Mouse (Mus musculus) testis, adult 2 months (tissue): ENCODE measurements around the gene Maats1. TPM values are rescaled to one million over a fixed set of nuclear protein-coding genes. Genes with fewer than 3 reads are reported as not detected.
"Not testable (repeated sequence)": the region's sequence is repeated elsewhere in the genome, so short reads cannot be mapped to it uniquely, and the experiment has no call there.

Experiments used
- H3K27ac ChIP-seq: fragments of 200-500 bp; 2 replicates; pipeline ENCODE4 v1.5.1; 2012; ENCODE audit warnings: low read depth, low read length; ENCODE audit not compliant: control insufficient read depth, insufficient read depth
- H3K27me3 ChIP-seq: fragments of 200-500 bp; 2 replicates; pipeline ENCODE4 v1.6.1; 2012; ENCODE audit warnings: mild to moderate bottlenecking, low read length, moderate library complexity; ENCODE audit not compliant: control insufficient read depth, insufficient read depth
- H3K36me3 ChIP-seq: fragments of 200-500 bp; 2 replicates; pipeline ENCODE4 v1.6.1; 2012; ENCODE audit warnings: mild to moderate bottlenecking, low read length; ENCODE audit not compliant: control insufficient read depth, insufficient read depth
- H3K4me1 ChIP-seq: fragments of 200-500 bp; 2 replicates; pipeline ENCODE4 v1.6.1; 2012; ENCODE audit warnings: low read length; ENCODE audit not compliant: control insufficient read depth, insufficient read depth
- H3K4me3 ChIP-seq: fragments of 200-500 bp; 2 replicates; pipeline ENCODE4 v1.5.1; 2012; ENCODE audit warnings: low read depth, mild to moderate bottlenecking, low read length, moderate library complexity, mixed read lengths; ENCODE audit not compliant: control insufficient read depth
- CTCF ChIP-seq: fragments of 200-500 bp; IDR thresholded peaks from 2 replicates; pipeline ENCODE4 v1.5.1; 2012; ENCODE audit warnings: low read depth, mild to moderate bottlenecking, inconsistent platforms, low read length, moderate library complexity; ENCODE audit not compliant: control insufficient read depth, insufficient read depth, insufficient replicate concordance
- POLR2A ChIP-seq: fragments of 200-500 bp; IDR thresholded peaks from 2 replicates; pipeline ENCODE4 v1.6.1; 2012; ENCODE audit warnings: low read depth, mild to moderate bottlenecking, inconsistent platforms, low read length, moderate library complexity; ENCODE audit not compliant: control insufficient read depth
- polyA plus RNA-seq: library from polyadenylated mRNA; depleted of rRNA; stranded (reverse); fragments of >200 nt; gene quantifications from 2 replicates; pipeline ENCODE4 v1.2.3, GENCODE M21; 2012

Maats1 gene
- polyA plus RNA-seq, 1 experiment = 23.4 TPM

- TF ChIP-seq CTCF (no peak), POLR2A (no peak)
Observed at GRCm38 (mm10) chr16:38347588-38347987, 5.6 kb upstream of the Maats1 start.

DNA sequence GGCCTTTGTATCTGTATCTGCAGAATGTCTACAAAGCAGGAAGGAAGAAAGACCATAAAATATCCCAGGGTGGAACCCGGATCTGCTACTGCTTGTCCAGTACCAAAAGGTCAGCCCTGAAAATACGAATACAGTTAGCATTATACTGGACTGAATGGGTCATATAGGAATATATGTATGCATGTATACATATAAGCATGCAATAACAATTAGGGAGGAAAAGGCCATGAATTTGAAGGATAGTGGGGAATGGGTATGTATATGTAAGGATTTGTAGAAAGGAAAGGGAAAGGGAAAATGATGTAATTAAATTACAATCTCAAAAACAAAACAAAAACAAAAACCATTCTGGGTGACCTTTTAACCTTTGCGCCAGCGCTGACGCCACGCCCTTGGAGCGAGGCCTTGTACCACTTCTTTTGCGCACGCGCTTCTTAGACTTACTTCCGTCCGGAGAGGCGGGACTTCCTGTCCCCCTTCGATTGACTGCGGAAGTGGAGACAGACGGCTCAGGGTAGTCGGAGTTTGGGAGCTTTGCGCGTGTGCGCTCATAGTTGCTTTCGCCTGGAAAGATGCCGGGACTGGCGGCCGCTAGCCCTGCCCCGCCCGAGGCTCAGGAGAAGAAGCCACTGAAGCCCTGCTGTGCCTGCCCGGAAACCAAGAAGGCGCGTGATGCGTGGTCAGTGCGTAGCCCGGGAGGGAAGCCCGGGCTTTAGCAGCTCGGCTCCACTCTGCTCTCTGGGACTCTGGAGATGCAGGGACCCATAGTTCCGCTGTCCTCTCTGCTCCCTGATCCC, 4.8 kb upstream of the Maats1 start, which contains the start of the genes Cox17 and Gm21987:
Cox17 (plus strand) TSS at position 463 of the 797 bp plus-strand sequence.
Gm21987 (plus strand) TSS at position 512 of the 797 bp plus-strand sequence.
- H3K4me1 ChIP-seq = peaks cover 6% of the 10 kb centered on the region
- H3K36me3 ChIP-seq = no peaks in the 10 kb centered on the region; the same call in 1 of the 2 replicates
- peak within 1 kb of the TSS; percentile 86 for H3K27ac ChIP-seq
- H3K27me3 ChIP-seq = no peaks in the 10 kb centered on the region
- H3K4me3 ChIP-seq = peak within 1 kb of the TSS; percentile 96
- no peak for TF ChIP-seq CTCF
- TF ChIP-seq POLR2A = peak; percentile 85

More at GRCm38 (mm10) chr16:38347588-38347987, 5.6 kb upstream of the Maats1 start:
- peaks cover 3% of the 10 kb centered on the region; the same call in 1 of the 2 replicates for H3K4me1 ChIP-seq
- no peak overlapping the region for H3K27ac ChIP-seq
- H3K27me3 ChIP-seq = no peaks in the 10 kb centered on the region
- no peaks in the 10 kb centered on the region; the same call in 1 of the 2 replicates for H3K36me3 ChIP-seq
- no peak overlapping the region for H3K4me3 ChIP-seq

DNA sequence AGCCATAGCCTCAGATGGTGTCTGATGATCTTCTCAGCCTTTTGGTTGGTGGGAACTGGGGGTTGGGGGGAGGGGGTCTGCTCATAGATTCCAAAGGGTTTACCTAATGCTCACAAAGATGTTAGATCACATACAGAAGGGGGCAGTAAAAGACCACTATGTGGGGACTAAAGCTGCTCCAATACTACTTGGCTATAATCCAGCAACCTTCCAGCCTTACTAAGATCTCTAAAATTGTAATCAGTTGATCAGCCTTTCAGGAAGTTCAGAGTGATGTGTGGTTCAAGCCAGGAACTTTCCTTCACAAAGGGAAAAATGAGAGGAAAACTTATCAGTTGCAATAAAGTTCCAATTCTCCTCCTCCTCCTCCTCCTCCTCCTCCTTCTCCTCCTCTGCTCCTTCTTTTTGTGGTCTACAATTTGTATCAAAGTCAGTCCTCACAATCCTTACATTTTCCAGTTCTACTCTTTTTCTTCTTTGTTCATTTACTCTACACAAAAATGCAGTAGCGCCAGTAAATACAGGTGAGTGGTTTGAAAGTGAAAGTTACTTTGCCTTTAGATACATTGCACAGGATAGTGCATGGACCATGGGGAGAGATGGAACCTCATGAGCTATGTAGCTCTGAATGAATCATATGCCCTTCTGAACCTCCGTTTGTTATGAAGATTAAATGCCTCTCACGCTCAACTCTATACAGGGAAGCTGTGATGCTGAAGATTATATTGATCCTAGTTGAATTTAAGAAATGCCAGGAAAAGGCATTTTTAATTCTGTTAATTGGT, 3.2 kb upstream of the Maats1 start:
- Histone ChIP-seq H3K36me3 (no peaks in the 10 kb centered on the region; the same call in 1 of the 2 replicates), H3K27ac (no peak overlapping the region), H3K27me3 (no peaks in the 10 kb centered on the region), H3K4me3 (no peak overlapping the region), H3K4me1 (peaks cover 10% of the 10 kb centered on the region)
- no peak for TF ChIP-seq CTCF
- no peak for TF ChIP-seq POLR2A

GRCm38 (mm10) chr16:38338077-38338476, 3.9 kb downstream of the Maats1 start:
- H3K36me3 ChIP-seq, H3K27me3 ChIP-seq, H3K27ac ChIP-seq, H3K4me1 ChIP-seq, H3K4me3 ChIP-seq: not testable (repeated sequence)

GRCm38 (mm10) chr16:38334431-38334830, 7.5 kb downstream of the Maats1 start:
- Histone ChIP-seq H3K36me3 (no peaks in the 10 kb centered on the region), H3K27ac (no peak overlapping the region), H3K4me3 (no peak overlapping the region), H3K27me3 (no peaks in the 10 kb centered on the region), H3K4me1 (no peaks in the 10 kb centered on the region)
- TF ChIP-seq POLR2A (no peak), CTCF (no peak)

- H3K27me3 ChIP-seq = no peaks in the 10 kb centered on the region
- H3K4me1 ChIP-seq = peaks cover under 1% of the 10 kb centered on the region; the same call in 1 of the 2 replicates
- TF ChIP-seq POLR2A (no peak), CTCF (peak; percentile 56; the same call in 1 of the 2 replicates)
- H3K4me3 ChIP-seq = no peak overlapping the region
- H3K27ac ChIP-seq = no peak overlapping the region
- no peaks in the 10 kb centered on the region for H3K36me3 ChIP-seq
Observed at GRCm38 (mm10) chr16:38329340-38329739, 12.6 kb downstream of the Maats1 start.

DNA sequence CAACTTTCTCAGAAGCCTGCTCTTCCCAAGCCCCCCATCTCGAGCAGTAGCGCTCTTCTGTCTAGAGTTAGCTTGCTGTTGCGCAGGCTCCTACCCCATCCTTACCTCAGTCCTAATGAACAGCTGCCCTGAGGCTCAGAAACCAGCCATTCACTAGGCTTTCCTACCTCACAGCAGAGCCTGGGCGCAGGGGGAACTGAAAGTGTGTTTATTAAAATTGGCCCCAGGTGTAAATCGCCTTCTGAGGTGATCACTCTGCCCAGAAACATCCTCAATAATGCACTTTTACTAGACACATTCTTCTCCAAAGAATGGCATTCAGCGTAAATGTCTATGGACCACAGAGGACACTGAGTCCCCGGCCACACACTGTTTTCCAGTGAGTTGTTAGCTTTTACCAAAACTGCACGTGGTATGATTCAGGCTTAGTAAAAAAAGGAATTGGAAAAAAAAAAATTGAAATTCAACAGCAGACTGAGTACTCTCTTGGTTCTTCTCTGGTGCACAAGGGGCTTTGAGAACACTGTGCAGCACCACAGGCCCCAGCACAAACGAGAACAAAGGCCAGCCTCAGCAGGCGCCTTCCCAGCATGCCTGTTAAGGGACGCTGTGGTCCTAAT, 15.1 kb downstream of the Maats1 start:
- Histone ChIP-seq H3K27ac (no peak overlapping the region), H3K4me1 (peaks cover 6% of the 10 kb centered on the region; the same call in 1 of the 2 replicates), H3K4me3 (no peak overlapping the region), H3K27me3 (no peaks in the 10 kb centered on the region), H3K36me3 (no peaks in the 10 kb centered on the region)
- no peak for TF ChIP-seq CTCF
- no peak for TF ChIP-seq POLR2A
